Mouse (Mus musculus) right cerebral cortex, postnatal 10 days (tissue): ENCODE data around the gene Mdga1.

ENCODE experiments used
- DNase-seq, 2 experiments: peaks; one replicate each; pipeline ENCODE4 v3.0.0; 2021; ENCODE audit warnings: low spot score in 2 of 2

Gene Mdga1

DNA sequence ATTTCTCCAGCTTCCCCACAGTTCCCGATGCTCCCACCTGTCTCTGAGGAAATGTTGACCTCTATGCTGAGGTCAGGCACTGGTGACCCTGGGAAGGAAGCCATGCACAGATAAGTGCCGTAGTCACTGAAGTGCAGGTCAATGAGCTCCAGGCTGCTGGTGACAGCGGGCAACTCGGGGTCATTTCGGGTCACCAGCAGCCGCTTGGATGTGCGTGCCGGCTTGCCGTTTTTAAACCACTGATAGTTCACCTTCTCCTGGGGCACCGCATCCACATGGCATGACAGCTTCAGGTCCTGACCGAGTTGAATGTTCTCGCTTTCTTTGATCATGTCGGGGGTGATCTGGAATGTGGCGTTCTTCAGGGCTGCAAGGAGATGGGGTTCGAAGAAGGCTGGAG lies 123.6 kb downstream of the Mdga1 start:
- no peak for DNase-seq

DNA sequence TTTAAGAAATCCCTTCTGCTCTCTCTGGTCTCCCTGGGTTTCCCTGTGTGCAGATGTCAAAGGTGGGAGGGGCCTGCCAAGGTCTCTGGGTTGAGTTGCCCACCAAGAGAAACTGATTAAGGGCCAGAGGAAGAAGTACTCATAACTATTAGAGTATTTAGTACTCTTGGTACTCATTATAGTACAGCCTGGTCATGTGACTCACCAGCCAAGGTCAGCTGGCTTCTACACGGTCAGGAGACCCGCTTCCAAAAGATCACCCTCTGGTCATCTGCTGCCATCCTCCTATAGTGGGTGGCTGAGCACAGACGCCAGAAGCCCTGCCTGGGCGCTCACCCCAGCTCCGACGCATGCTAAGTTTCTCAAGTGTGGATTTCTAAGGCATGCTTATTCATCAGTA lies 124.9 kb downstream of the Mdga1 start:
- no peak for DNase-seq

DNA sequence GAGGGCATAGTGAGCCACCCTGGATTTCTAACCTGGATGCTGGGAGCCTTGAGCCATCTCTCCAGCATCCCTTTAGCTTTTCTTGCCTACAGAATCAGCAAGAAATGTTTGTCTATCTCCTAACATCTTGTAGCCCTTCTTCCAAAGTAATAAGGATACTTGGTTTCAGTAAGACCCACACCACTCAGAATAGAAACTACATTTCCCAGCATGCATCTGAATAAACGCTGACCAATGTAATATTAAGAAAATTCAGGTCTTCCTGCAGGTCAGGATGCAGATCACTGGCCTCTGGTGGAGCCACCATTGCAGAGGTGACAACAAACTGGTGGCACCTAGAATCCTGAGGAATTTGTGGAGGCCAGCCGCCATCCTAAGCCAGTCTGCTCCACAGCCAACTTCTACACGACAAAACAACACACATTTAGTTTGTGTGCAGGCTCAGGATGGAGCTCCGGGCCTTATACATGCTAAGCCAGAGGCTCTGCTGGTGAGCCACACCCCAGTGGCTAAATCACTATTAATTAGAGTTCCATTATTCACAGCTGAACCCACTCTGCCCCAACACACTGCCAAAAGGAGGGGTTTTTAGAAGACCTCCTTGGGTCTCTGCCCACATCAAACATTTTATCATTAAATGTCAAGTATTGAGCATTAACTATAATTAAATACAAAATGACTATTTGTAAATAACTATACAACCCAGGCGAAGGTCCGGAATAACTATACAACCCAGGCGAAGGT lies 126.3 kb downstream of the Mdga1 start:
- no peak for DNase-seq

DNA sequence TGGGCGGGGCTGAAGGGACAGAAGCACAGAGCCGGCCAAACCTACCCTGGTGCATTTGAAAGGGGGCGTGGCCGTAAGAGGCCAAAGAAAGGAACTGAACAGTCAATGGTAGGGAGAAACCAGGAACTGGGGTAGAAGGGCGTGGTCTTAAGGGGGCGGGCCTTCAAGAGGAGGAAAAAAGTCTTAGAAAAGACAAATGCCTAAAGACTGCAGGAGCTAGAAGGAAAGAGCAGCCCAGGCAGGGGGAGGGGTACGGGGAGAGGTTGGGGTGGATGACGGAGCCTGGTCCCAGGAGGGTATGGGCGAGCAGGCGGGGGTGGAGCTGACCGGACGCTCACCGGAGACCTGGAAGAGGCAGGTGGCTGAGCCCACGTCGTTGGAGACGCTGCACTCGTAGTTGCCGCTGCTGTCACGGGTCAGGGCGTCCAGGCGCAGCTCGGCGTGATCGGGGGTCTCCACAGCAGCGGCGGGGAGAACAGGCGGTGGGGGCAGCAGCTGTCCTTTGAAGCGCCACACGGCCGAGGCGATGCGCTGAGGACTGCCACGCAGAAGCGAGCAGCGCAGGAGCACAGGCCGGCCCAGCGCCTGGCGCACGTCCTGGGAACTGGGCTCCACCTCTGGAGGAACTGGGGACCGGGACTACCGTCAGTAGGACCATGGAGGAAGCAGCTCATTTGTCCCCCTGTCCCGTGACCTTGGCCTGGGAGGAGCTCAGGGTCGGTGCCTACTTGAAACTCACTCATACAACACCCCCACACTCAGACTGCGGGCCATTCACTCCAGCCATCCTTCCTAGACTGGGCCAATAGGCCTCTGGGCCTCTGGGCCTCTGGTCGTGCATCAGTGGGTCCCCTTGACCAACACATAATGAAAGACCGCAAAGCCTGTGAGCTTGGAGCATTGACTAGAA lies 127.9 kb downstream of the Mdga1 start:
- no peak for DNase-seq

DNA sequence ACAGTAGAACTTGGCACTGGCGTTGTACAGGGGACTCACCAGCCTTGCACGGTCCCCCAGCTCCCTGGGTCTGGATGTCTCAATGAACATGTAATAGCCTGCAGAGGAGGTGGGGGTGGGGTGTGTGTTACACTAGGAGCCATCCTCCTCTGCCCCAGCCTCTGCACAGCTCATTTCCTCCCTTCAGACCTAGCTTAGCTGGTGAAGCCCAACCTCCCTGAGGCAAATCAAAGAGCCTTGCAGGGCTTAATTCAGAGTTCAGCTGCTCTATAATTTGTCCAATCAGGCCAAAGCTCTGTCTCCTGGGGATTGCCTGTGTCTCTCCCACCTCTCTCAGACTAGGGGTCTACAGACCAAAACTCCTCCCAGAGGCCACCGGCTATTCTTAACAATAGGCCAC lies 131.9 kb downstream of the Mdga1 start:
- DNase-seq: no peak

DNA sequence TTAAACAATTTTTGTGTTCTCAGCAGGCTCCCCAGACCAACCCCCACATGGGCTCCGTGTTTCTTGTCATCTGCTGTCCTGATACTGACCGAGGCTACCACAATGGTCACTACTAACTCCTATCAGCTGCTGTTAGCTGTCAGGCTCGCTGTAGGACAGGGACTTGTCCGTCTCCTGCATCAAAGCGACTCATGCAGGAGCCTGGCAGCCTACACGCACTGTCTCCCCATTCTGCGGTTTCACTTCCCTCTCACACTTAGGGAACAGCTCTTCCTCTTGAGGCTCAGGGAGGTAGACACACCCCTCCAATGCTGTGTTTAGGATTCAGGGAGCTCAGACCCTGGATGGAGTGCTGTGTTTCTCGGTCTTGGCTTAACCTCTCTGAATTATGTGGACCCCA lies 132.4 kb downstream of the Mdga1 start:
- DNase-seq: no peak

DNA sequence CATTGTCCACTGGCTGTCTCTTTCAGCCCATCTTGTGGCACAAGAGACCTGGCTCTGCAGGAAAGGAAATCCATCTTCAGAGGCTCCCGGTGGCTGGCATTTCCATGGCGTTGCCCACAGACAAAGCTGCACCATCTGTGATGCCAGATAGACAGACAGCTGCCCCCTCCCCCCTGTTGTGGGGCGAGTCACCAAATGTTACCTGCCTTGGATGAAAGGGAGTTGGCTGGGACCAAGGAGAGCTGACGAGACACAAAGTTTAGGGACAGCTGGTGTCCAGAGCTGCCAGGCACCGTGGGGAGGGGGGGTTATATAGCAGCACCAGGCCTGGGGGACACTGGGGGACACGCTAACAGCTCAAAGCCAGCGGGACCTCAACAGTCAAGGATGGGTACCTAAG lies 135.1 kb downstream of the Mdga1 start:
- no peak for DNase-seq

DNA sequence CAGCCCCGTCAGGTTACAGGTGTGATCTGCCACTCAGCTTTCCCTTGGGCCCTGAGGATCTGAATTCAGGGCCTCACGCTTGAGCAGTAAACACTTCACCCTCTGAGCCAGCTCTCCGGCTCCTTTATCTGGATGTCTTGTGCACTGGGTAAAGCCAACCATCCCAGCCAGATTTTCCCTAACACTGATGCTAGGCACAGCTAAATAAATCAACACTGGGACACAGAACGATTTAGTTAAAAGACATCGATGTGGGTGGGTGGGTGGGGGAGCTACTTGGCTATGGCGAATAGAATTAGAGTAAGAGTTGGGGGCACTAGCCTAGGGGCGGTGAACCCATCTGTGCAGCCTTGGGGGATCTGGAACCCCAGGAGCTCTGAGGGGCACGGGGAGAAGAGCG lies 135.6 kb downstream of the Mdga1 start:
- DNase-seq: no peak

DNA sequence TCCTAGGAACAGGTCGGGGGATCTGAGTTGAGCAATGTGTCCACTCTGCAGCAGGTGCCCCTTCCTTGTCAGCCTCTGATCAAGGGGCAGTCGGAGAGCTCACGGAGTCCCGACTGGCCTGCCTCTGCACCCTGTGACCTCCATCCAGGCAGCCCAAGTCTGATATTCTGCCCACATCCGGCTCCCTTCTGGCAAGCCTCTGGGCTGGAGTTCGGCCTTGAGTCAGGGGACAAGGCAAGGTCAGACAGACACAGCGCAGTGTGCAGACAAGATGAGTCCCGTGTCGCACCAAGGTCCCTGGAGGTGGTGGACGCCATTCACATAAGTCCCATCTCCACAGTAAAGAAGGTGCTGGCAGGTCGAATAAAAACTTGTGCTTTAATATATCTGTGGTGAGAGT lies 138.2 kb downstream of the Mdga1 start:
- DNase-seq: no peak

DNA sequence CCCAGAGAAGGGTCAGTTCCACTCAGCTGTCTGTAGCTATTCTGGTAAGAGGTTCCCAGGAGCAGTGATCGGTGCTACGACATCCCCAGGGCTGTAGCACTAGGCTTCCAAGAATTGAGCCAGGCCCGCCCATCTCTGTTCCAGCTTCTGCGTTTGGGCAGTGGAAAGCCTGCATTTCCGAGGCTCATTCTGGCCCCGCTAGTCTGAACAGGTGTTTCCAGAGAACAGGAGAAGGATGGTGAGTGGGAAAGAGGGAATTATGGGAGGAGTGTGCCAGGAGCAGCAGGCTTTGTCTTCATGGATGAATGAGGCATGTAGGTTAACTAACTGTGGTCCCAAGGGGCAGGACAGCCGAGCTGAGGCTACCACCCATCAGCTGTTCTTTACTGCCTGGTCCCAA lies 140.8 kb downstream of the Mdga1 start:
- DNase-seq: no peak

- DNase-seq: no peak
Observed at GRCm38 (mm10) chr17:29827602-29828001, 142.3 kb downstream of the Mdga1 start.

DNA sequence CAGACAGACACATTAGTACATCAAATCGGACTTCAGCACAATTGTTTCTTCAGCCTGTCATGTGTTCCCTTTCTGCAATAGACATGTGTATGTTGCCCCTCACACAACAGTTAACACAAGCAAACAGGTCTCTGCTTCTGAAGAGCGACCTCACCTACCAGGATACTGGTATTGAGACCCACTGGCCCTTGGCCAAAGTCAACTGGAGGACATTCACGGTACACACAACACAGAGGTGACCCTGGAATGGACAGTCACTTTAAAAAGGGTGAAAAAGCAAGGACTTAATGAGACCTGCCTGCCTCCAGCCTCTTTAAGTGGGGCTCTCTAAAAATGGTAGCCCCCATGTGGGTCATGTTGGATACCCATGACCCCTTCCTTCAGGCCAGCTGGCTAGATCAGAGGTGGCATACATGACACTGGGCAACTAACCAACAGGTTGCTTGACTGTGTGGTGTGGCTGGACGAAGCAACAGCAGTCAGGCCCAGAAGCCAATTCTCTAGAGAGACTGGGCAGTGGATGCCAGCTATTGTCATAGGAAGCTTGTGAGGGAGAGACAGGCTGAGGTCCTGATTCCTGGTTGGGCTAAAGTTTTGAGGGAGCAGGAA lies 145.3 kb downstream of the Mdga1 start:
- no peak for DNase-seq

DNA sequence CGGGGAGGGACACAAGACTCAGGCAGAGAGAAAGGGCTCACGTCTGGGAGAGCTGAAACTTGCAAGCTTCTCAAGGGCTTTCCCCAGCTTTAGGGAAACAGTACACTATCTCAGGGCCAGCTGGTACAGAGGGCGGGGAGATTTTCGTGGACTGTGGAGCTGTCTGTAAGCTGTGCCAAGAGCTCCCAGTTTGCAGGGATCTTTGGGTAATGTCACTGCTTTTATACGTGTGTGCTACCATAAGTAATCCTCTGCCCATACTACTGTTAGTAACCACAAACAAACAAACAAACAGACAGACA lies 145.7 kb downstream of the Mdga1 start:
- peak in 1 of 2 experiments; percentile 57 for DNase-seq

- DNase-seq: no peak
Observed at GRCm38 (mm10) chr17:29823439-29824207, 146.3 kb downstream of the Mdga1 start.

DNA sequence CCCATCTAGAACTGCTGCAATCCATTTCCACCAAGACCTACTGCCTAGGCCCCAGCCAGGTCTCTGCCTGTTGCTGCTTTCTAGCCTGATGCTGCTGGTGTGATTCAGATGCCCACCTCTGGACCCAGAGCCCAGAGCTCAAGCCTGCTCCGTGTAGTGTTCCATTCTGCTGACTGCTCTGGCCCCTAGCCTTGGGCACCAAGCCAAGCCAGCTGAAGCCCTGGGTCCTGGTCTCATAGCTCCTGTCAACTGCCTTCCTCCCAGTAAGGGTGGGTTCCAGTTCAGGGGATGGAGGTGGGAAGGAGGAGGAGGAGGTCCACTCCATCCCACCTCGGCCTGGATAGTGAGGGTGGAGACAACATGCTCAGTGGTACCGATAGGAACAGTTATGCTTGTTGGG lies 150.3 kb downstream of the Mdga1 start:
- no peak for DNase-seq

DNA sequence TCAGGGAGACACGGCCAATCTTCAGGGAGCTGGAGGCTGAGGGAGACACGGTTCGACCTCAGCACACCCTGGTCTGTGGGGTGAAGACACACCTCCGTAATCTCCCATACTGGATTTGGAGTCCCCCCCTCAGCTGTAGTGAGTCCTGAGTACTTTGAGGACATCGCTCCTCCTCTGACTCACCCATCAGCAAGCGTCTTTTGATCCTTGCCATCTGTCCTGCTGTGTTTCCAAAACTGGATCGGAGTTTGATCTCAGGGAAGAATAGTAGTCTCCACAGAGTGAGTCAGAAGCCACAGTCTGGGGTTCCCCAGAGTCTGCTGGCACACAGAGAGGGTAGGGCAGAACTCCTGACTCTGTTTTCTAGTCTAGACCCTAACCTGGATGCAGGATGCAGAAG lies 150.9 kb downstream of the Mdga1 start:
- DNase-seq: no peak

DNA sequence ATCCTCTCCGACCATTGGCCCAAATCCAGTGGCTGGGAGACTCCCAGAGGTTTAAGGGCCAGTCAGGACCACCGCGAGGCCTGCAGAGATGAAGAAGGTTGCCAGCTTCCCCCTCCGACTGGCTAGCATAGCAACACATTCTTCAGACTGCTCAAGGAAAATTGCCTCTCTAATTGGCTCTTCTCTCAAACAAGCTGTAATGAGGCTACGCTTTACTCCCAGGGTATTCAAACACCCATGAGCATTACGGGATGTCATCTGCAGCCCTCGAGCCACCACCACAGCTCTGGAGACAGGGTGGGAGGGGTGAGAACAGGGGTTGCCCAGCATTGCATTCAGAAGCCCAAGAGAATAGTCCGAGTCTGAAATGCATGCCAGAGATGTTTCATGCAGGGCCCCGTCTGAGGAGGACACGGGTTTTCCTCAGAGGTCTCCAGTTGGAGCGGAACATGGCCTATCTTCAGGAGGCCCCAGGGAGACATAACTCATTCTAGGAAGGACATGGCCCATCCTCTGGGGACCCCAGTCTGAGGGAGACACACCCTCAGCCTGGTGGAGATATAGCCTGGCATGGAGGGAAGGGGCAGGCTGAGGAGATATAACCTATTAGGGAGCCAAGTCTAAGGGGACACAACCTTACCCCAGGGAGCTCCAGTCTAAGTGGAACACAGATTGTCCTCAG lies 151.5 kb downstream of the Mdga1 start:
- DNase-seq: peak in 1 of 2 experiments; percentile 50

DNA sequence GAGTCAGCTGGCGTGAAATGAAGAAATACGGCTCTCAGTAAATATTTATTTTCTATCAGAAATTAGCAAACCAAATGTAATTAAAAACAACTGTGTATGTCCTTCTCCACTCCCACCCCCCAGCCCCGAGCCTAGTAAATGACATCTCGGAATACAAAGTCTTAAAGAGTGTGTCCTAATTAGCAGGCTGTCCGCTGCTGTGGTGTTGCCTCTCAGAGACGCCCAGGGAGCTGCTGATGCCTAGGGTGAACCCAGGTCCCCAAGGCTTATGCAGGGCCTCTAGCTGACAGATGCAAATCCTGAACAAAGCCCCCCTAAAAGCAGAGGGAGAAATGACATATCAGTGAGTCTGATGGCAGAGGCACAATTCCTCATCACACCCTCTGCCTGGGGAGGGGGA lies 155.1 kb downstream of the Mdga1 start:
- DNase-seq: no peak

GRCm38 (mm10) chr17:29813328-29813727 lies 156.6 kb downstream of the Mdga1 start:
- no peak for DNase-seq

- DNase-seq: no peak
Observed at GRCm38 (mm10) chr17:29803545-29803944, 166.3 kb downstream of the Mdga1 start.

- peak in 1 of 2 experiments; percentile 67 for DNase-seq
Observed at GRCm38 (mm10) chr17:29801358-29801757, 168.5 kb downstream of the Mdga1 start.

DNA sequence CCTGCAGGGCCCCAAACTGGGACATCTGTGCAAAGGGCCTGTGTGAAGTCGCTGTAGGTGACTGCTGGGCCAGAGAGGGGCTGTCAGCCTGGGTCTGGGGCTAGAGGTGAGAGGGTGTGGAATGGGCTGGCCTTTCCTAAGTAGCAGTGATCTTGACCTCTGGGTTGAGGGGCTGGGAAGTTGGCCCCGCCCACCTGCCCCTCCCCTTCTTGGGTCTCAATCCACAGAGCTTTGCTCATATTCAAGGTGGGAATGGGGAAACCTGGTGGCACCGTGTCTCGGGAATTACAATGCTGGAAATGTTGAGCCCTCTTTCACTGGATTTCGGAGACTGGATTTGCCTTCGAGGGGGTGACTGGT lies 169.8 kb downstream of the Mdga1 start:
- DNase-seq: no peak
